Mouse (Mus musculus) heart, embryonic 12.5 days (tissue): ENCODE measurements around the gene Bcl2l15. TPM values are rescaled to one million over a fixed set of nuclear protein-coding genes. Genes with fewer than 3 reads are reported as not detected.

Experiments
- ATAC-seq: fragments of 200-750 bp; cut with Nextera tagmentation; 2 replicates; pipeline ENCODE4 v1.8.0; 2017; ENCODE audit warnings: moderate TSS enrichment, moderate library complexity; ENCODE audit not compliant: insufficient number of reproducible peaks, low FRiP score
- H3K27ac ChIP-seq: fragments of 300-500 bp; sonication (generic); 2 replicates; pipeline ENCODE4 v1.5.1; 2016; ENCODE audit warnings: mild to moderate bottlenecking, moderate library complexity; ENCODE audit not compliant: poor library complexity, severe bottlenecking
- H3K27me3 ChIP-seq: fragments of 300-500 bp; sonication (generic); replicated peaks from 2 replicates; pipeline ENCODE4 v1.6.1; 2016; ENCODE audit warnings: mild to moderate bottlenecking, moderate library complexity
- H3K36me3 ChIP-seq: fragments of 300-500 bp; sonication (generic); 2 replicates; pipeline ENCODE4 v1.6.1; 2016; ENCODE audit warnings: mild to moderate bottlenecking, moderate library complexity
- H3K4me1 ChIP-seq: fragments of 300-500 bp; sonication (generic); replicated peaks from 2 replicates; pipeline ENCODE4 v1.6.1; 2016; ENCODE audit warnings: mild to moderate bottlenecking
- H3K4me2 ChIP-seq: fragments of 300-500 bp; sonication (generic); 2 replicates; pipeline ENCODE4 v1.6.1; 2016; ENCODE audit warnings: mild to moderate bottlenecking, moderate library complexity
- H3K4me3 ChIP-seq: fragments of 300-500 bp; sonication (generic); 2 replicates; pipeline ENCODE4 v1.5.1; 2016; ENCODE audit warnings: mild to moderate bottlenecking
- H3K9ac ChIP-seq: fragments of 300-500 bp; sonication (generic); 2 replicates; pipeline ENCODE4 v1.6.1; 2016; ENCODE audit warnings: mild to moderate bottlenecking, moderate library complexity
- H3K9me3 ChIP-seq: fragments of 300-500 bp; sonication (generic); replicated peaks from 2 replicates; pipeline ENCODE4 v1.6.1; 2016; ENCODE audit warnings: mild to moderate bottlenecking, moderate library complexity
- WGBS: fragments of 180-500 bp; shearing (Covaris S2); methylation state at CpG from one replicate; pipeline ENCODE4 v1.1.7; 2016; 5-methylcytosine and 5-hydroxymethylcytosine counted together
- polyA plus RNA-seq: library from polyadenylated mRNA; unstranded; fragments of >200 nt; fragmentation: Nextera tagmentation; extraction: Ambion mirVana; gene quantifications from 2 replicates; pipeline ENCODE4 v1.2.1, GENCODE M21; 2016

The Bcl2l15 gene
- polyA plus RNA-seq, 1 experiment from 2014 or later, result 0.32 TPM

- ATAC-seq, result no peak
- Histone ChIP-seq H3K9ac (no peak overlapping the region), H3K27me3 (no peaks in the 10 kb centered on the region), H3K9me3 (no peaks in the 10 kb centered on the region), H3K4me3 (no peak overlapping the region), H3K4me2 (no peak overlapping the region), H3K36me3 (no peaks in the 10 kb centered on the region), H3K27ac (no peak overlapping the region), H3K4me1 (no peaks in the 10 kb centered on the region)
- 62% methylated on average over 3 of the region's 3 CpGs for WGBS
Measured at GRCm38 (mm10) chr3:103852565-103853299, 20.3 kb downstream of the Bcl2l15 start.

- Histone ChIP-seq H3K27ac (no peak overlapping the region), H3K4me2 (no peak overlapping the region), H3K9ac (no peak overlapping the region), H3K4me1 (no peaks in the 10 kb centered on the region), H3K36me3 (no peaks in the 10 kb centered on the region), H3K4me3 (no peak overlapping the region), H3K9me3 (no peaks in the 10 kb centered on the region), H3K27me3 (no peaks in the 10 kb centered on the region)
- 55% methylated on average over 8 of the region's 8 CpGs for WGBS
- no peak for ATAC-seq
Measured at GRCm38 (mm10) chr3:103853804-103854203, 21.4 kb downstream of the Bcl2l15 start.

DNA sequence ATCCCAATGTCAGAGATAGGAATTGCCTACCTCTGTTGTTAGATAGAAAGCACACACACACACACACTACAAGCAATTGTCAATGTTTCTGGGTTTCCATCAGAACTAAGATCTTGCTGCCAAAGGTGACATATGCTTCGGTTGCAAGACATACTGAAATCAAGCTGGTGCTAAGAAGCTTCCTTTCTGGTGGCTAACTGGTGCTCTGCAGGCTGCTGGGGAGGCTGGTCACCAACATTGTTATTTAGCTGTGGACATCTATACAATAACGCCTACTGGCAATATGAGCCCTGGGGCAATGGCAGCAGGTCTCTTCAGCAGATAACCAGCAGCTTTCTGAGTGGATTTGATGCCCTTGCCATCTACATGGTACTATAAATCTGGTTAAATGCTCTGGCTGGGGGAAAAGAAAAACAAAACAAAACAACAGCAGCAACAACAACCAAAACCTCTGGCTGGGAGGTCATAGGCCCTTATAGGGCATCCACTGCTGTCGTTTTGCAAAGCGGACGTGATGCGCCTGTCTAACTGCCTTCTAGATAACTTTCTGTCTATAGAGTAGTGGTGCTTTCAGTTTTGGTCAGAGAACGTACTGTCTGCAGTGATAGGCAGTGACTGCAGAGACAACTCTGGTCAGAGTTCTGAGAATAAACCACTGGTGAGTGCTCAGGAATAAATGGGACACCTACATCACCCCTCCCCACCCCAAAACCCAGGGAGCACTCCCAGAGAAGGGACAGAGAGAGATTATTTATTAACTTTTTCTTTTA is 24.8 kb downstream of the Bcl2l15 start:
- H3K9ac ChIP-seq, result no peak overlapping the region
- no peaks in the 10 kb centered on the region for H3K27me3 ChIP-seq
- no peak overlapping the region for H3K4me2 ChIP-seq
- no peak overlapping the region for H3K4me3 ChIP-seq
- H3K27ac ChIP-seq, result no peak overlapping the region
- ATAC-seq, result no peak
- H3K9me3 ChIP-seq, result no peaks in the 10 kb centered on the region
- 0 out of 2 replicates have a peak, but pooled peaks cover 6% of the 10 kb centered on the region for H3K4me1 ChIP-seq
- 81% methylated on average over 7 of the region's 7 CpGs for WGBS
- H3K36me3 ChIP-seq, result no peaks in the 10 kb centered on the region

GRCm38 (mm10) chr3:103857977-103858563 is 25.7 kb downstream of the Bcl2l15 start:
- H3K36me3 ChIP-seq, result no peaks in the 10 kb centered on the region
- H3K4me2 ChIP-seq, result no peak overlapping the region
- no peaks in the 10 kb centered on the region for H3K27me3 ChIP-seq
- 82% methylated on average over 6 of the region's 6 CpGs for WGBS
- no peak overlapping the region for H3K27ac ChIP-seq
- H3K9me3 ChIP-seq, result no peaks in the 10 kb centered on the region
- ATAC-seq, result no peak
- H3K4me3 ChIP-seq, result no peak overlapping the region
- 0 out of 2 replicates have a peak, but pooled peaks cover 6% of the 10 kb centered on the region for H3K4me1 ChIP-seq
- no peak overlapping the region for H3K9ac ChIP-seq

GRCm38 (mm10) chr3:103858881-103859801 is 26.7 kb downstream of the Bcl2l15 start, which contains the start of gene Ptpn22:
Gene Ptpn22, plus strand, starts transcription at chr3:103859795.
- 0 out of 2 replicates have a peak, but pooled peaks cover 6% of the 10 kb centered on the region for H3K4me1 ChIP-seq
- no peaks in the 10 kb centered on the region for H3K27me3 ChIP-seq
- no peak for ATAC-seq
- H3K4me3 ChIP-seq, result no peak within 1 kb of the TSS
- no peaks in the 10 kb centered on the region for H3K36me3 ChIP-seq
- peak within 1 kb of the TSS; percentile 9; the same call in 1 of the 2 replicates for H3K27ac ChIP-seq
- no peak within 1 kb of the TSS for H3K9ac ChIP-seq
- H3K9me3 ChIP-seq, result no peaks in the 10 kb centered on the region
- 68% methylated on average over 12 of the region's 12 CpGs for WGBS
- H3K4me2 ChIP-seq, result no peak within 1 kb of the TSS

- 65% methylated on average over 6 of the region's 6 CpGs for WGBS
- Histone ChIP-seq H3K9ac (no peak overlapping the region), H3K27ac (peak overlapping the region; percentile 9; the same call in 1 of the 2 replicates), H3K9me3 (no peaks in the 10 kb centered on the region), H3K4me3 (no peak overlapping the region), H3K4me2 (no peak overlapping the region), H3K36me3 (no peaks in the 10 kb centered on the region), H3K4me1 (0 out of 2 replicates have a peak, but pooled peaks cover 6% of the 10 kb centered on the region), H3K27me3 (no peaks in the 10 kb centered on the region)
- no peak; the same call in 1 of the 2 replicates for ATAC-seq
Measured at GRCm38 (mm10) chr3:103859851-103860391, 27.5 kb downstream of the Bcl2l15 start.

DNA sequence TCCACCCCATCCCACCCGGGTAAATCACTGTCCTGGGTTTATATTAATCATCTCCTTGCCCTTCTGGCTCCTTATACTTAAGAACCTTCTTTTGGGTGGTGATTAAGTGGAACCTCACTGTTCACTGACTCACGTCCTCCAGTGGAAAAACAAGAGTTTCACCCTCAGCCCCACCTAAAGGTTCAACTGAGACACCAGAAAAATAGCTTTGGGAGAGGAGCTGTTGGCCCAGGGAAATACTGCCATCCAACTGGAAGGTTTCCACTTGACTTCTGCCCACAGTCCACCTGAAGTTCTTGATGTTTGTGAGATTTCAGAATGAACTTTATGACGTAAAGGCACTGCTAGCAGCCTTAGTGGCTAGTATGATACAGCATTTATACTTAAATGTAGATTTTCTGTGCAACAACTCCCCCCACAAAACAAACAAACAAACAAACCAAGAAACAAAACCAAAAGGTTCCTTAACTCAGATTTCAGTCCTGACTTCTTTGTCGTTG is 30.4 kb downstream of the Bcl2l15 start:
- no peaks in the 10 kb centered on the region for H3K9me3 ChIP-seq
- H3K4me1 ChIP-seq, result 0 out of 2 replicates have a peak, but pooled peaks cover 6% of the 10 kb centered on the region
- no peaks in the 10 kb centered on the region for H3K36me3 ChIP-seq
- no peak overlapping the region for H3K4me3 ChIP-seq
- no peak overlapping the region for H3K27ac ChIP-seq
- H3K27me3 ChIP-seq, result no peaks in the 10 kb centered on the region
- ATAC-seq, result no peak
- 71% methylated on average over 4 of the region's 4 CpGs for WGBS
- H3K9ac ChIP-seq, result no peak overlapping the region
- H3K4me2 ChIP-seq, result no peak overlapping the region

DNA sequence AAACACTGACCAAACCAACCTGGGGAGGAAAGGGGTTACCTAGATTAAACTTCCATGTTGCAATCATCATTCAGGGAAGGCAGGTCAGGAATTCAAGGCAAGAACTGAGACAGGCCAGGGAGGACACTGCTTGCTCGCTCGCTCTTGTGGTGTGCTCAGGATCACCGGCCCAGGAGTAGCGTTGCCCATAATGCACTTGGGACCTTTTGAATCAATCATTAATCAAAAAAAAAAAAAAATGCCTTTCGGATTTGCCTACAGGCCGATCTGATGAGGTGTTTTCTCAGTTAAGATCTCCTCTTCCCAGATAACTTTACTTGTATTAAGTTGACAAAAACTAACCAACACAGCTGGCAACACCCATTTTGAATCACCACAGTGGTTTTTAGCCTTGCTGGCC is 31.8 kb downstream of the Bcl2l15 start:
- Histone ChIP-seq H3K4me1 (0 out of 2 replicates have a peak, but pooled peaks cover 6% of the 10 kb centered on the region), H3K9ac (no peak overlapping the region), H3K27ac (no peak overlapping the region), H3K9me3 (no peaks in the 10 kb centered on the region), H3K4me2 (no peak overlapping the region), H3K27me3 (no peaks in the 10 kb centered on the region), H3K4me3 (no peak overlapping the region), H3K36me3 (no peaks in the 10 kb centered on the region)
- WGBS, result 84% methylated on average over 6 of the region's 6 CpGs
- ATAC-seq, result no peak

GRCm38 (mm10) chr3:103867424-103867971 is 35.1 kb downstream of the Bcl2l15 start:
- 84% methylated on average over 5 of the region's 5 CpGs for WGBS
- no peaks in the 10 kb centered on the region for H3K4me1 ChIP-seq
- ATAC-seq, result no peak
- H3K9me3 ChIP-seq, result no peaks in the 10 kb centered on the region
- H3K36me3 ChIP-seq, result no peaks in the 10 kb centered on the region
- H3K4me2 ChIP-seq, result no peak overlapping the region
- no peak overlapping the region for H3K9ac ChIP-seq
- H3K27ac ChIP-seq, result no peak overlapping the region
- no peak overlapping the region for H3K4me3 ChIP-seq
- H3K27me3 ChIP-seq, result no peaks in the 10 kb centered on the region

DNA sequence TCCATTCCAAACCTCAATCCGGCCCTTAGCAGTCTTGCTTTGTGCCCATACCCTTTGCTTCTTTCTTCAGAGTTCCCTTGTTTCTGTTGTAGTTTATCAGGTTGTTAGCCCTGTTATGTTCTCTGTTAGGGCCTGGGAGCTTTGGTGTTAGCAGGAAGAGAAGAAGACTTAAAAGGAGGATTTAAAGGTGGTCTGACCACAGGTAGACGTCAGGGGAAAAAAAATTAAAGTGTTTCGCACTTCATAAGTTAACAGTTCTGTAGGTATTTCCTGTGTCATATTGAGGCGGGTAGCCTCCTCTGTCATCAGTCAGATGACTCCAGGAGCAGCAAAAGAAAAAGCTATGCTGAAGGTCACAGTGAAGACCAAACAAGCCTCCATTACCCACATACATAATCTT is 35.6 kb downstream of the Bcl2l15 start:
- Histone ChIP-seq H3K27me3 (peaks cover 2% of the 10 kb centered on the region; the same call in 1 of the 2 replicates), H3K4me3 (no peak overlapping the region), H3K9ac (no peak overlapping the region), H3K4me1 (no peaks in the 10 kb centered on the region), H3K9me3 (no peaks in the 10 kb centered on the region), H3K4me2 (no peak overlapping the region), H3K36me3 (no peaks in the 10 kb centered on the region), H3K27ac (no peak overlapping the region)
- ATAC-seq, result no peak
- WGBS, result 77% methylated on average over 4 of the region's 4 CpGs
